Mouse (Mus musculus): ENCODE measurements around the gene Rsbn1l. TPM values are rescaled to one million over a fixed set of nuclear protein-coding genes. Genes with fewer than 3 reads are reported as not detected.

Rsbn1l gene
- total RNA-seq (2021) = 10 to 100 TPM; 14.1 to 14.6 TPM

DNA sequence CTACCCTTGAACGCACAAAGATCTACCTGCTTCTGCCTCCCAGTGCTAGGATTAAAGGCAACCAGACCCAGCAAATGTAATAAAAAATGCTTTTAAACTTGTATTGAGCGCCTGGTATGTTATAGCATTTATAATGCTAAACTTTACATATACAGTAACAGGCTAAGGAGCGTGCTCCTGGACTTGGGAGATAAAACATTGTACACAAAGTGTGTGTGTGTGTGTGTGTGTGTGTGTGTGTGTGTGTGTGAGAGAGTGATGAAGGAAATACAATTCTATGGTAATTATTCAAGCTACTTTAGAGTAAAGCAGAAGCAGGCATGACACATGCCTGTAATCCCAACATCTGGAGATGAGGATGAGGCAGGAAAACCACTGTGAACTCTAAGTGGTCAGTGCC lies at the start of gene Rsbn1l:
Gene Rsbn1l, minus strand, starts transcription at position 101 of the 400 bp plus-strand sequence.
- intact Hi-C loops (cut with DNase I) = no loop called here
- DNase-seq (ENCODE audit: extremely low spot score in 1 of 2, low spot score in 2 of 2) = no peak

DNA sequence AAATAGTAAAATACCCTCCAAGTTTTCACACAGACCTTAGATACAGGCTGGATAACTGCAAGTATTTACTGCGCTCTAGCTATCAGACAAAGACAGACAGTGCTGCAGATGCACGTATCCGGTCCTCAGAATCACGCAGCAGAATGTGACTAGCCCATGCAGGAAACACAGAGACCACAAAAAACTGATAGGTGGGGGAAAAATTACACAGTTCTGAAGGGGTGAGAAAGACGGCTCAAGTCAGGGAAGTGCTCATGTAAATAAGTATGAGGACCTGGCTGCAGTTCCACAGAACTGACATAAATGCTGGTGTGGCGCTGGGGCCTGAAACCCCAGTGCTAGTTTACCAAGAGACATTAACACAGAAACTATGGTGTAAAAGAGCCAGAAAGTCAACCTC lies 46.5 kb upstream of the Rsbn1l start:
- intact Hi-C loops (cut with DNase I) = no loop called here
- DNase-seq (ENCODE audit: extremely low spot score in 1 of 2, low spot score in 2 of 2) = no peak

DNA sequence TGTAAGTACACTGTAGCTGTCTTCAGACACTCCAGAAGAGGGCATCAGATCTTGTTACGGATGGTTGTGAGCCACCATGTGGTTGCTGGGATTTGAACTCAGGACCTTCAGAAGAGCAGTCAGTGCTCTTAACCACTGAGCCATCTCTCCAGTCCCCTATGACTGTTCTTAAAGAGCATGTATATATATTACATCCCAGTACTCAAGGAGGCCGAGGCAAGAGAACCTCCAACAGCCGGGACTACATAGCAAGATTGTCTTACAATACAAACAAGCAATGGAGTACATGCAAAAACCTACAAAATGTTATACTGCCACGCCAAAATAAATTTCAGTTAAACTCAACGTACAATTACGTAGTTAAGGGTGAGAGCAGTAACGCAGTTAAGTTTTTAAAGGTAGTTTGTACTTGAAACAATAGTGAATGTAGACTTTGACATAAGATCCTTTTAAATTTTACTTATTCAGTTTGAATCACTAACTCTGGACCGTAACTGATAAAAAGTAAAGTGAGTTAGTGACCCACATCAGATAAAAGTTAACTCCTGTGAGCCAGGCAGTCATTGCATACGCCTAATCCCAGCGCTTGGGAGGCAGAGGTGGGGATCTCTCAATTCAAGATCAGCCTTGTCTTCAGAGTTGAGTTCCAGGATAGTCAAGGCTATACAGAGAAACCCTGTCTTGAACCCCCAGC lies 45.6 kb upstream of the Rsbn1l start:
- no peak for DNase-seq (ENCODE audit: extremely low spot score in 1 of 2, low spot score in 2 of 2)

DNA sequence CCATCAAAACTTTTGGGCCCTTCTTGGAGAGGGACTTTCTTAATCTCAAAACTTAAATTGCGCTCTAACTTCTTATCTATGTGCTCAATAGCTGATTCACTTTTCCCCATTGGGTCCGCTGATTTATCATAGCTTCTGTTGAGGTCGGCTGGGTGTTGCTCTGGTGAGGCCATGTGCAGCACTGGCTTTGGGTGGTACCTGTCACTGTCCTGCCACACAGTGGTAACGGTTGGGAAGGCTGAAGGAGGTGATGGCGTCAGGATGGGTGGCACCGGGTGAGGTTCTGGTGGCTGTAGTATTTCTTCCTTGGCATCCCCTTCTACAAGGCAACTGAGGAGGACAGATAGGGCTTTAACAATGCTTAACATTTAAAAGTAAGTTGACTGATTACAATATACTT lies 42.2 kb upstream of the Rsbn1l start:
- no peak for DNase-seq (ENCODE audit: extremely low spot score in 1 of 2, low spot score in 2 of 2)
- intact Hi-C loops (cut with DNase I) = no loop called here

More for the DNA sequence above, 45.6 kb upstream of the Rsbn1l start:
- intact Hi-C loops (cut with DNase I) = no loop called here

DNA sequence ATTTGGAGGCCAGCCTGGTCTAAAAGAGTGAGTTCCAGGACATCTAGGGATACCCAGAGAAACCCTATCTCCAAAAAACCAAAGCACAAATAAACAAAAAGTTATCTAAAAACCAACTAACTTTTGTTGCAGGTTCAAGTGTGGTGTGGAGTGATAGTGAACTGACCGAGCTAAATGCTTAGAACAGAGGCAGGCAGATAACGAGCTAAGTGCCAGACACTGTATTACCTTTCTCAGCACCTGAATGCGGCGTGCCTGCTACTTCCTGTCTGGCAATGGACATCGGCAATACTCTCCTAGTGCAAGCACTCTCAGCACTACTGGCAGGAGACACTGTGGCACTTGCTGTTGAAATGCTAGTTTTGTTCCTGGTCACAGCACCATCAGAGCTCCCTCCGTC lies 41.4 kb upstream of the Rsbn1l start:
- DNase-seq (ENCODE audit: extremely low spot score in 1 of 2, low spot score in 2 of 2) = no peak
- intact Hi-C loops (cut with DNase I) = no loop called here

DNA sequence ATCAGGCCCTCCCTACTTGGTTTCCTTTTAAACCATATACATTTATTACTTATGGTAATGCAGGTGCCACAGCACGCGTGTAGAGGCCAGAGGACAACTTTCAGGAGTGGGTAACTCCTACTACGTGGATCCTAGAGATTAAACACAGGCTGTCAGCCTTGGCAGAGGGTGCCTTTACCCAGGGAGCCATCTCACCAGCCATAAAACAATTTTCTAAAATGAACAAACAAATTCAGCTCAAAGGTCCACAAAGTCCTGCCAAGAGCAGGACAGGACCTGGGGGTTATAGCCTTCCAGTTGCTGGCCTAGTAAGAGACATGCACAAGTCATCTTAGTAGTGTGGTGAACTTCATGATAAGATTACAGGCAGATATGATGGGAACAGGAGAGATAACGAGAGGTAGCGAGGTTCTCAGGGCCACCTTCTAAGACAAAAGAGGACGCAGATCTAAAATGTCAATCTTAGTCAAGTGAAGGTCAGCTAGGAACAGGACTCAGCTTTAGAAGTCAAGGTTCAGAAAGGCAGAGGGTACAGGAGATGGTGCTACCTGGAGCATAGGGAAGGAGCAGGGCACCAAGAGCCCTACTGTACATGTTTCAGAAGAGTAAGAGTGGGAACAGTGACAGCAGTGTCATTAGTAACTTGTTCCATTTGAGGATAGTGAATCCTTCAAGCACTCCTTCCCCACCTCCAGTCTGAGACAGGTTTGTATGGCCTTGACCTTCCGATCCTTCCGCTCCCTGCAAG lies 34.0 kb upstream of the Rsbn1l start:
- no peak for DNase-seq (ENCODE audit: extremely low spot score in 1 of 2, low spot score in 2 of 2)
- intact Hi-C loops (cut with DNase I) = no loop called here

DNA sequence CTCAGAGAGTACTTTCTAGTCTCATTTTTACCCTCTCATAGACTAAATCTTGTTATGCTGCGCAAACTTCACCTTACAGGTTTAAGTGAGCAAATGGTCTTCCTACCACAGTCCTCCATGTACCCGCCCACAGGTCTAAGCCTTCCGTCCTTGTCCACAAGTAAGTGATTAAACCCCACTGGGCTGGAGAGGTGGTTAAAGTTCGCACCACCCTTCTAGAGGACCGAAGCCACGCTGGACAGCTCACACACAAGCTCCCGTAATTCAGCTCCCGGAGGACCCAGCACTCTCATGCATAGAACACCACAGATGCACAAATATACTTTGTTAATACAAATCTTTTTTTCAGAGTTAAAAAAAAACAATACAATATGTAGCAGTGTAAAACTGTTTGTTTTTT lies 30.1 kb upstream of the Rsbn1l start:
- intact Hi-C loops (cut with DNase I) = no loop called here
- DNase-seq (ENCODE audit: extremely low spot score in 1 of 2, low spot score in 2 of 2) = no peak

DNA sequence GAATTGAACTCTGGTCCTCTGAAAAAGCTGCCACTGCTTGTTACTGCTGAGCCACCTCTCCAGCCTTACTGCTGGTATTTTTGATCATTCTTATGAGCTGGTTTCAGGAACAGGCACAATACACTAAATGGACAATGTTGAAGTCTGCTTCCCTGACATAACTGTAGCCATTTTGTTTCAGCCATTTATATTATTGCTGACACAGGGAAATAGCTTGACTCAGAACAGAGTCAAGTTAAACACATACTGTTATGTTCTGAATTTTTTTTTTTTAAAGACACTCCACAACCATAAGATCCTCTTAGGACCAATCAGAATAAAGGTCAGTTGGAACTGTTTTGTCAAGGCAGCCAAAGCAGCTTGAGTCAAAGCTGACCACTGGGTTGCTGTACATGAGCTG lies 27.3 kb upstream of the Rsbn1l start:
- intact Hi-C loops (cut with DNase I) = no loop called here
- no peak for DNase-seq (ENCODE audit: extremely low spot score in 1 of 2, low spot score in 2 of 2)

DNA sequence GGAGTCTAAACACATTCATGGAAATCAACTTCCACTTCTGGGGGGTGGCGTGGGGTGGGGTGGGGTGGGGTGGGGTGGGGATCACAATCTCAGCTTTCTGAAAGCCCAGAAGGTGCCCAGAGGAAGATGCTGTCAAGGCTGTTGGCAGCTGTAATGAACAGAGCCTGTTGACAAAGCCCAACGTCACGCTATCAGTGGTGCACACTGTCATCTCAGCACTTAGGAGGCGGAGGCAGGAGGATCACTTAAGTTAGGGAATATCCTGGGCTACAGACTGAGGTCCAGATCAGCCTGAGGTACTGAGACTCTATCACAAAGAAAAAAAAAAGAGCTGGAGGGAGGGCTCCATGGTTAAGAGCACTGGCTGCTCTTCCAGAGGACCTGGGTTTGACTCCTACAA lies 18.5 kb upstream of the Rsbn1l start:
- intact Hi-C loops (cut with DNase I) = no loop called here
- DNase-seq (ENCODE audit: extremely low spot score in 1 of 2, low spot score in 2 of 2) = no peak

DNA sequence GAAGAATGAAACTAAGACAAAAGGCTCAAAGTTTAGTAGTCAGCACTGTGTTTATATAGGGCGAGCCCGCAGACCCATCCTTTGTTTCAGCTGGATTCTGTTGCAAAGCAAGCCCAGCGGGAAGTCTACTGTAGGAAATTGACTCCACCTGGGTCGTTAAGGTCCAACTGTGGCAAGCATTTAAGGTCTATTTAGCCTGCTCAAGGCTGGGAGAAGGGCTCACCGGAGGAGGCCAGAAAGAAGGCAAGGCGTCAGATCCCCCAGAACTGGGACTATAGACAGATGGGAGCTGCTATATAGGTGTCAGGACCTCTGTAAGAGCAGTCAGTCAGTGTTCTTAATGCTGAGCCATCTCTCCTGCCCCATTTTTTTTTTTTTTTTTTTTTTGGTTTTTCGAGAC lies 17.8 kb upstream of the Rsbn1l start:
- no peak for DNase-seq (ENCODE audit: extremely low spot score in 1 of 2, low spot score in 2 of 2)
- intact Hi-C loops (cut with DNase I) = no loop called here

DNA sequence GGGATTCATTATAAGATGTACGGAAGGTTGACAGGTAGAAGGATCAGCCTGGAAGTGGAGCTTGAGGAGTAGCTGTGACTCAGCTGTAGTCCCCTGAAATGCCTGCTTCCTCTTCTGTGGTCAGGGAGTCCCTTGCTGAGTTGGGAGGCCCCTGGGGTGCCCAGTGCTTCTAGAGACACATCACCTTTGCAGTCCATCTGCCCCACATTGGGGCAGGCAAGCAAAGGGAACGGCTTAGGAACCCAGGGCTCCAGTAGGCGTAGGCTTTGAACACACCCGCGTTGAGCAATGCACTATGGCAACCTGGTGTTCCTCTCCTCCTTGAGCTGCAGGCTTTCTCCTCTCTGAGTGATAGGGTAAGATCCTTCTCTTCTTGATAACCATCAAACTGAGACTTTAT lies 16.9 kb upstream of the Rsbn1l start:
- intact Hi-C loops (cut with DNase I) = no loop called here

DNA sequence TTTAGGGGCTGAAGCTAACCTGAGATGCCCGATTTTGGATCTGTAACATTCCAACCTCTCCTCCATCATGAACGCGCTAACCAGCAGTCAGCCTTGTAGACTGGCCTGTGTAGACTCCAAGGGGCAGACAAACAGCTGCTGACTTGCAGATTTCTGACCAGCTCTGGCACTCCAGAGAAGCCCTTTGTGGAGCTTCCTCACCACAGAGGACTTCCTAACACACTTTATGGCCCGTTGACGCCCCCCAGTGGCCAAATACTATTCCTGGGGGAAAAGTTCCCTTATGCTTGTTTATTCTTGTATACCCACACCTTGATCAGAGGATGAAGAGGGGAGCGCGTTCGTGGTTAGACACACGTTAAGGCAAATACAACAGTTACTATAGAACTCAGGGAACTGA lies 12.8 kb upstream of the Rsbn1l start:
- intact Hi-C loops (cut with DNase I) = loop anchor here (5.0 kb wide), 1 partner anchor 57 kb away; no protein-coding TSS in a partner anchor
- peak in 1 of 2 experiments; percentile 41 for DNase-seq (ENCODE audit: extremely low spot score in 1 of 2, low spot score in 2 of 2)

More for the DNA sequence above, 16.9 kb upstream of the Rsbn1l start:
- DNase-seq (ENCODE audit: extremely low spot score in 1 of 2, low spot score in 2 of 2) = no peak

DNA sequence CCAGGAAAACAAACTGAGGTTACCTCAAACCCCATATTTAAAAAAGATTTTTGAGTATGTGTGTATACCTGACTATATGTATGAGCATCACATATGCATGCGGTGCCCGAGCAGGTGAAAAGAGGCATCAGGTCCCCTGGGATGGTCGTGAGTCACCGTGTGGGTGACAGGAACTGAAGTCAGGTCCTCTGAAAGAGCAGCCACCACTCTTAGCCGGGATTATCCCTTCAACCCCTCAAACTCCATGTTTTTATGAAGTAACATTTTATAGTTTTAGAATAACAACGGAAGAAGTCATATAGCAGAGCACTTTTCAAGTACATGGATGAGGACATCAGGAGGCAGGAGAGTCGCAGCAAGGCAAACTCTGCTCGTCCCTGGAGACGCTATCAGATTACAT lies 12.3 kb upstream of the Rsbn1l start:
- intact Hi-C loops (cut with DNase I) = loop anchor here (5.0 kb wide), 1 partner anchor 56 kb away; no protein-coding TSS in a partner anchor

DNA sequence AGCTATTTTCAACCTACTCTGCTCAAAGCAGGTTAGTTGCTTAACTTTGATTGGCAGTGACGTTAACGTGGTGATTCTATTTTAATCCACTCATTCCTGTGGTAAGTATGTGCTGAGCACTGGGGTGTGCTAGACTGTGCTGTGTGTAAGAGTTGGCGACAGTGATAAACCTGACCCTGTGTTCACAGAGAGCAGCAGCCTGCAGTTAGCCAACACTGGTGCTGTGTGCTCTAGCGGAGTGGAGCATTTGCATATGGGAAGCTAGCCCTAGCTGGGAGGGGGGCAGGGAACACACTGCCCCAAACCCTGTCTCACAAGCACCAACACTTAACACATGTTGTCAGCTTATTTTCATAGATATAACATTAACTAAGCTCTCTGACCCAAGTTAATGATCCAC lies 11.7 kb upstream of the Rsbn1l start:
- no peak for DNase-seq (ENCODE audit: extremely low spot score in 1 of 2, low spot score in 2 of 2)
- intact Hi-C loops (cut with DNase I) = loop anchor here (5.0 kb wide), 1 partner anchor 56 kb away; no protein-coding TSS in a partner anchor

More for the DNA sequence above, 12.3 kb upstream of the Rsbn1l start:
- DNase-seq (ENCODE audit: extremely low spot score in 1 of 2, low spot score in 2 of 2) = no peak

DNA sequence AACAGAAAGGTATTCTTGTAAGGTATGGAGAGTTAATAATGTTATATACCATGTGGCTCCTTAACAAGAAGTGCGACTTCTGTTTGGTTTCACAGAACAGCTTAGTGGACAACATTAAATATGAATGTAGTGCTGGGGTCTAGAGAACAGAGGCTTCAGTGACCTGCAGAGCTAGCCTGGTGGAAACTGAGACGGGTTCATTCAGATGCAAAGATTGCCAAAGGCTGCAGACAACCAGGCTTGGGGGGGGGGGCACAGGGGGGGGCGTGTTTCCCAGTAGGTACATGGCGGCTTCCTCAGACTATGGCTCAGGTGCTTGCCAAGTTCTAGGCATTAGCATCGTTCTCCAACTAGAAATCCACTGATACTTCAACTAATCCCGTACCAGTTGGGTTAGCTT lies 8.2 kb upstream of the Rsbn1l start:
- intact Hi-C loops (cut with DNase I) = no loop called here
- DNase-seq (ENCODE audit: extremely low spot score in 1 of 2, low spot score in 2 of 2) = no peak

DNA sequence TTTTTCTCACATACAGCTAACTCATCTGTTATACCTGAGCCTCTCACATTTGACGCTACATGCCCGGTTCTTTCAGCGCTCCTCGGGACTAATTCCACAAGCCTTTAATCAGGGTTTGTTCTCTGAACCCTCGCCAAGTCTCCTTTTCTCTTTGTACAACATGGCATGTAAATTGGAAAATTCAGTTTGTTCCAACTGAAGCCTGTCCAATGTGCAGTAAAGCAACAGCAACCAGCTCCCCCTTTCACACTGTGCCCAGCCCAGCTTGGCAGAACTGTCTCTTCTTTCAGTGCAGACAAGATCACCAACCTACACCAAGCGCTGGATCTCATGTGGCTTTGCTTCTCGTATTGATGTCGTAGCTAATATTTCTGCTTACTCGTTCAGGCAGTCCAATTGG lies 7.1 kb upstream of the Rsbn1l start:
- DNase-seq (ENCODE audit: extremely low spot score in 1 of 2, low spot score in 2 of 2) = peak in 1 of 2 experiments; percentile 56
- intact Hi-C loops (cut with DNase I) = no loop called here

DNA sequence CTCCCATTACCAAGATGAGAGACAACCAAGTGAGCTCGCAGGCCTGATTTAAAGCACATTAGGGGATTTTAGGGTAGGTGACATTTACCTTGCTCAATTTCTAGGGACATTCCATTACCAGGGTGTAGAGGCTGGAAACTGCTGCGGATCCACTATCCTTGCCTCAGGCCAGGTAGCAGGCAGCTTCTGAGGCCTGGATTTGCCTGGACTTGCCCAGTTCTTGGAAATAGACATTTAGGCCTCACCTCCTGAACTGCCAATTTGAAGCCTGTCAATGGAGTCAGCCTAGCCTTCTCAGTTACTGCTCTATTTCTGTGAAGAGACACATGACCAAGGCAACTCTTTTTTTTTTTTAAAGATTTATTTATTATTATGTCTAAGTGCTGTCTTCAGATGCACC lies 4.7 kb upstream of the Rsbn1l start:
- intact Hi-C loops (cut with DNase I) = no loop called here

DNA sequence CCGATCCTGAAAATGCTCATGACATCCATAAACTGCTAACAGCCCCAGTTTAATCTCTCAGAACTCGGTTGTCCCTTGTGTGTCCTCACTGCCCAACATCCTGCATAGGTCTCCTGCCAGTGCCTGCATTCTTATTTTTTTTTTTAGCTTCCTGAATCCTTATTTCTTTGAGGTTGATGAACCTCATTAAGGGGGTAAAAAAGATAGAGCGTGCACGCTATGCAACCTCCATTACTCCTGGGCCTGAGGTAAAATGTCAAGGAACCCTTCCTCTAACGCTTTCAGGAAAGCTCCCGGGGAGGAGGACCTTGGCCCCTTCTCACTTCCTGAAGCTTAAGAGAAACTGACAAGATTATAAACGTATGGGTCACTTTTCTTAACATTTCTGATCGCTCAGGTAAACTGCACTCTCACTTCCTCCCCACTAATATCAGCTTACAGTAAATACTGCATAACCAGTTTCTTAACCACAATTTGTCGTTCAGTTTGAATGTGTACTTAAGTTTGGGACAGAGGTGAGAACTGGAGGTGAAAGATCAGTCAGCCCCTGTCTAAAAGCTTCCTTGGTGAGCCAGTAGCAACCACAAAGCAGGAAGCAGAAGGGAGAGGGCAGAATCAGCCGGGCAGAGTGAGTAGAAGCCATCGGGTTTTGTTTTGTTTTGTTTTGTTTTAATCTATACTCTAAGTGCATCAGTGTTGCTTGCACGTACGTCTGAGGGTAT lies 923 bp downstream of the Rsbn1l start:
- intact Hi-C loops (cut with DNase I) = no loop called here

More for the DNA sequence above, 4.7 kb upstream of the Rsbn1l start:
- DNase-seq (ENCODE audit: extremely low spot score in 1 of 2, low spot score in 2 of 2) = no peak

DNA sequence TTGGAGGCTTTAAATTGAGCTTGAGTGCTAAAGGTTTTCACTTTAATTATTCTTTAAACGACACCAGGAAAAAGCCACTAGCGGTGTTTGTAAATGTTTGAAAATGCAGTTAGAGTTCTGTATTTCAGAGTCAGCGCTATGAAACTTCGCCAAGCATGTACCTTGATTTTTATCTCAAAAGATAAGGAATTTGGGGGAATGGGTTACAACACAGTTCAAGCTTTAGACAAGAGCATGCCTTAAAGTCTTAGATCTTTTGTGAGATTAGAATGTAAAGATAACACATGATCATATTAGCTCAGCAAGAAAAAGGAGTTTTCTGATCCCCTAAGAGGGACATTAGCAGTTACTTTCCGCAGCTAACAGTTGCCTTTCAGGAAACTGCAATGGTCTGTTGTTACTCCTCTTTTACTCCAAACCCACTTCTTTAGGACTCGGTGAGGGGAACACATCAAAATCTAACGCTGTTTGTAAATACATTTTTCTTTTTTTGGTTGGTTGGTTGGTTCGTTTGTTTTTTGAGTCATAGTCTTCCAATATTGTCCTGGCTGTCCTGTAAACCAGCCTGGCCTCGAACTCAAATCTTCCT lies 3.8 kb downstream of the Rsbn1l start:
- DNase-seq (ENCODE audit: extremely low spot score in 1 of 2, low spot score in 2 of 2) = no peak
- intact Hi-C loops (cut with DNase I) = loop anchor here (5.0 kb wide), 1 partner anchor 40 kb away; no protein-coding TSS in a partner anchor

More for the DNA sequence above, 923 bp downstream of the Rsbn1l start:
- no peak for DNase-seq (ENCODE audit: extremely low spot score in 1 of 2, low spot score in 2 of 2)

All from left cerebral cortex, postnatal 10 days (tissue).